Mouse (Mus musculus): ENCODE measurements around the gene Sec14l5.

The Sec14l5 gene

DNA sequence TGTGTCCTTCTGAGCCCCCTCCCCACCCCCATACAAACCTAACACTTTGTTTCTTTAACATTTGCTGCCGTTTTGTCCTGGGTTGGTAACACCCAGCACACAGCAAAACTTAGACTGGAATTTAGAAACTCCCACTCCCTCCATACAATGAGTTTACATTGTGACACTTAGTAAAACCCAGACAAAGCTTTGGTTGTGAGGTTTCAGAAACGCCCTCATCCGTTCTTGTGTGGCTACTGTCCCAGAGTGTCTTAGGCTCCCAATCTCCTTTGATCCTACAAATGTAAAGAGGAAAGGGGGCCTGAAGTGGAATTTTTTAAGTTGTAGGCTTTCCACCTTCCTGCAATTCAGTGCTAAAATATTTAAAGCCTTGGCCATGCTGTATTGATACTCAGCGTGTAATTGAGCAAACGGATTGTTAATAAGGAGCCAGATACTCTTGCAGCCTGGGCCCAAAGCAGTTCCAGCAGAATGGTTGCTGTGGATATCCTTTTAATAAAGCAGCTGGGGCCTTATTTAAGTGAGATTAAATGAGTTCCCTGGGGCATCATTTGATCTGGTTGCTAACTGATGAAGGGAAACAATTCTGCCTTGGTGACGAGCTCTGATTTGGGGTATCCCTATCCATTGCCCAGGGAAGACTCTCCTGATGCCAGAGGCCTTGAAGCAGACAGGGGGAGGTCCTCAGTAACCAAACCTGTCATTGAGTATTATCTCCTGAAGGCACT lies 6.6 kb downstream of the Sec14l5 start:
- DNase-seq (ENCODE audit: low spot score): no peak

GRCm38 (mm10) chr16:5155014-5155413 lies 8.1 kb downstream of the Sec14l5 start:
- no peak for DNase-seq (ENCODE audit: low spot score)

GRCm38 (mm10) chr16:5156495-5156894 lies 9.6 kb downstream of the Sec14l5 start:
- no peak for DNase-seq (ENCODE audit: low spot score)

GRCm38 (mm10) chr16:5157113-5157512 lies 10.2 kb downstream of the Sec14l5 start:
- no peak for DNase-seq (ENCODE audit: low spot score)

- DNase-seq (ENCODE audit: low spot score): no peak
Measured at GRCm38 (mm10) chr16:5159248-5159647, 12.3 kb downstream of the Sec14l5 start.

DNA sequence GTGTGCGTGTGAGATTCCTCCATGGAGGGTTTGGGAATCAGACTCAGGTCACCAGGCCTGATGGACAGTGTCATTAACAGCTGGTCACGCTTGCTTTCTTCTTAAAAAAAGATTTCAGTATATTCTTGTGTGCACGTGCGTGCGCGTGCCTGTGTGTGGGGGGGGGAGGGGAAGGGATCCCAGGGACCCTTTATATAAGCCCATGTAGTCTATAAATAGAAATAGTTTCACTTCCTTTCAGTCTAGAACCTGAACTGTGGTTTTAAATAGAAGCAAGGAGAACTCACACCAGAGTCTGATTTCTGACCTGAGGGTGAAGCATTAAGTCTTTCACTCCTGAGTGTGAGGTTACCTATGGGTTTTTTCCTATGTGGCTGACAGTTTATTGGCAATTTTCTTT lies 17.4 kb downstream of the Sec14l5 start:
- no peak for DNase-seq (ENCODE audit: low spot score)

GRCm38 (mm10) chr16:5168038-5168437 lies 21.1 kb downstream of the Sec14l5 start:
- DNase-seq (ENCODE audit: low spot score): no peak

GRCm38 (mm10) chr16:5168829-5169228 lies 21.9 kb downstream of the Sec14l5 start:
- DNase-seq (ENCODE audit: low spot score): no peak

DNA sequence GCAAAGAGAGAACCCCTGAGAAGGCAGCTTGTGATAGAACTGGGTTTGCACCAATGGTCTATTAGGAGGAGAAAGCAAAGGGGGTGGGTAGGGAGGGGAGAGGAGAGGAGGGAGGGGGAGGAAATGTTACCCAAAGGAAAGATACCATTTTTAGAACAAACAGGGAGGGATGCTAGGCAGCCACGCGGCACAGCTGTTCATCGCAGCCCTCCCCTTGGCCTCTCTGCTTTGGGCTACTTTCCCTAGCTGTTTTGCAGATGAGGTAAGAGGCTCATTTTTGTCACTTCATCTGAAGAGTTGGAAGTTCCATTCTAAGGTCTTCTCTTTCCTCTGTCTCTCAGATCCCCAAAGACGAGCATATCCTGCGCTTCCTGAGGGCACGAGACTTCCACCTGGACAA lies 25.7 kb downstream of the Sec14l5 start:
- no peak for DNase-seq (ENCODE audit: low spot score)

- no peak for DNase-seq (ENCODE audit: low spot score)
Measured at GRCm38 (mm10) chr16:5183310-5183975, 36.5 kb downstream of the Sec14l5 start.

DNA sequence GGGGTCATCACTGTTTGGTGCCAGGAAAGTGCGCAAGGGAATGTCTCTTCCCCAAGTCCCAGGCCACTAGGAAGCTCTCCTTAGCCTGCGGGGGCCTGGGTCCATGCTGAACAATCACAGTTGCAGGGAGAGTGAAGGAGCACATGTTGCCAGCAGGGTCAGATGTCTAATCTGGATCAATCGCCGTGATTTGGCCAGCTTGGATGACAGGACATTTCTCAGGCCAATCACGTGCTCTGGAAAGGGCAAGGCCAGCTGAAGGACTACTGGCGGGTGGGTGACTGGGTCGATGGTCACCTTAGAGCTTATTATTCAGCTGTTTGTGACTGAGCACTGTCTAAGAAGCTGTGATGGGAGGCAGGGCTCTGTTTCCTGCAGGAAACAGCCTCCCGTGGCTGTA lies 37.2 kb downstream of the Sec14l5 start:
- no peak for DNase-seq (ENCODE audit: low spot score)

GRCm38 (mm10) chr16:5184956-5185355 lies 38.0 kb downstream of the Sec14l5 start:
- DNase-seq (ENCODE audit: low spot score): no peak

DNA sequence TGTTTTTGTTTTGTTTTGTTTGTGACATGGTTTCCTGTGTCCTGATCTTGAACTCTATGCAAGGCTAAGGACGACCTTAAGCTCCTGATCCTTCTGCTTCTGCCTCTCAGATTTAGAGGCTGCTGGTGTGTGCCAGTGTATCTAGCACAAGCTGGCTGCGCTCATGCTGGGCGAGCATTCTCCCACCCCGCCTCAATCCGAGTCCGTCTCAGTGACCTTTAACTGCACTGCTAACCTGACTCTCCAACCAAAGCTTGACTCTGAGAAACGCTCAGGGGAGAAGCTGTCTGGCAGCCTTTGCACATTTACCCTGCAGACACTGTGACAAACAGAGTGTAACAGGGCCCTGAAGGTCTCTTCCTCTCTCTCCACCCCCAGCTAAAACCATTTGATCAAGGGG lies 38.8 kb downstream of the Sec14l5 start:
- DNase-seq (ENCODE audit: low spot score): no peak

- no peak for DNase-seq (ENCODE audit: low spot score)
Measured at GRCm38 (mm10) chr16:5186234-5186633, 39.3 kb downstream of the Sec14l5 start.

DNA sequence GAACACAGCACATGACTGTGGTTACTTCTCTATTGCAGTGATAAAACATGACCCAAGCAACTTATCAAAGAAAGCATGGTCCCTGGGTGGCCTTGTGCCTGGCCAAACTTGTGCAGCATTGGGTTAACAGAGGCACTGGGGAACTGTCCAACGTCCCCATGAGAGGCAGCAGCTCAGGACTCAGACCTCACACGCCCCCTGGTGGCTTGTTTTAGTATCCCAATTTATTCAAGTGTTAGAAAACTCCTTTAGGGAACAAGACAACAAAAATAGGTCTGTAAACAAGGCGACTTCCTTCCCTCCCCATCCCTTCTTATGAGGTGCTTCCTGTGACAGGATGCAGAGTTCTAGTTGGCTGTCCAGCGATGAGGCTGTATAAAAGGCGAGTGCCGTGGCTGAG lies 48.2 kb downstream of the Sec14l5 start:
- peak; percentile 27 for DNase-seq (ENCODE audit: low spot score)

- DNase-seq (ENCODE audit: low spot score): no peak
Measured at GRCm38 (mm10) chr16:5202681-5203080, 55.8 kb downstream of the Sec14l5 start.

DNA sequence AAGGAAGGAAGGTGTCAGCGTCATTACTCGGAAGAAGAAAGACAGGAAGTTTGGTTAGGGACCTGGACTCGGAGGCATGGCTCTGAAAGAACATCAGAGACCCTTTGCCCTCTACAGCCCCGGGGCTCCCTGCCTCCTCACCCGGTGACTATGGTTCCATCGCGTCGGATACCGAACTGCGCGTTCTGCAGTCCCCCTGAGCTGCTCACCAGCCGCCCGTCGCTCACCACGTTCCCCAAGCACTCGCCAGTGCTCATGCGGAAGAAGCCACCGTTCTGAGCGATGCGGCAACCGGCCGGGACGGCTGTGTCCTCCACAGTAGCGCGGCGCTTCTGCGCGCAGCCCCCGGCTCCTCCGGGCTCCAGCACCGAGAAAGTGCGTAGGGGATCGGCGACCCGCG lies 56.3 kb downstream of the Sec14l5 start:
- peak; percentile 30 for DNase-seq (ENCODE audit: low spot score)

DNA sequence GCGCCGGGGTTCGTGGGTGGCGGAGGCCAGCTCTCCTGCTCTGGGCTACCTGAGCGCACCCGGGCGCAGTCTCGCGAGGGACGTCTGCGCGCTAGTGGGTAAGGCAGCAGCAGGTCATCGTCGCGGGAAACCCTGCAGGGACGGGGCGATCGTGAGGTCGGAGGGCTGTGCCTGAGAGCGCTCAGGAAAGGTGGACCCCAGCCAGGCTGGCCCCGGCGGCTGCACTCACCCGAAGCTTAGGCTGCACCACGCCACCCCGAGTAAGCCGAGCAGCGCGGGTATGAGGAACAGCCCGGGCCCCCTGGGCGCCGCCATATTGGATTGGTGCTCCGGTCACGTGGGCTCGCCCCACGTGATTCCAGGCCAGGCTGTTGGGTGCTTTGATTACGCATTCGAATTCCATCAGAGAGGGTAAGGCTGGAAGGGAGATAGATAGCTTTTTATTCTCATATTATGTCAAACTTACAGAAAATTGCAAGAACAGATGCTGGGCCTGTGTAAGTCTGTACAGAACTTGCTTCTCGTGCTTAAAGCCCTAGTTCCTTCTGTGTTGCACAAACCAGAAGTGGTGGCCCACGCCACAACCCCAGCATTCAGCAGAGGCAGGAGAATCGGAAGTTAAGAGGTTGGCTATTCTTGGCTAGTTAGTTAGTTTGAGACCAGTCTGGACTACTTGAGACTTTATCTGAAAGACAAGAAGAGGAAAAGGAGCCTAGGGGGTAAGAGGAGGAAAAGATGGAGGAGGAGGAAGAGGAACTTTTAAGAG lies 56.9 kb downstream of the Sec14l5 start, which contains the start of gene Nagpa:
Nagpa (minus strand) TSS at position 345 of the 766 bp plus-strand sequence.
- DNase-seq (ENCODE audit: low spot score): peak; percentile 83

GRCm38 (mm10) chr16:5205431-5205970 lies 58.6 kb downstream of the Sec14l5 start:
- DNase-seq (ENCODE audit: low spot score): no peak

DNA sequence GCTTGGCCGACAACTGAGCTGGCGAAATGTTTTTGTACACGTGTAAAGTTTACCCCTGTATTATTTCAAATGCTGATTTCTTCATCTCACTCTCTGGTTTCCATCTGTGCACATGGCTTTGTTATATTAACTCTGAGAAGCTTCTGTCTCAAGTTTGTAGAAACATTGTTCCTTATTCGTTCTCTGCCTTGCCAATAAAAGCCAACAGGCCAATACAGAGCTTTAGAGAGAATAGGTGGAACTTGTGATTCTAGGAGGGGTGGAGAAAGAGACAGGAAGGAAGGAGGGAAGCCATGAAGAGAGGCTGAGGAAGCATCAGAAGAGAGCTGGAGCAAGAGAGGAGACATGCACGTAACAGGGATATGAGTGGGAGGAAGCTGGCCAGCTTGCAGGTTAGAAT lies 59.1 kb downstream of the Sec14l5 start:
- DNase-seq (ENCODE audit: low spot score): no peak

DNA sequence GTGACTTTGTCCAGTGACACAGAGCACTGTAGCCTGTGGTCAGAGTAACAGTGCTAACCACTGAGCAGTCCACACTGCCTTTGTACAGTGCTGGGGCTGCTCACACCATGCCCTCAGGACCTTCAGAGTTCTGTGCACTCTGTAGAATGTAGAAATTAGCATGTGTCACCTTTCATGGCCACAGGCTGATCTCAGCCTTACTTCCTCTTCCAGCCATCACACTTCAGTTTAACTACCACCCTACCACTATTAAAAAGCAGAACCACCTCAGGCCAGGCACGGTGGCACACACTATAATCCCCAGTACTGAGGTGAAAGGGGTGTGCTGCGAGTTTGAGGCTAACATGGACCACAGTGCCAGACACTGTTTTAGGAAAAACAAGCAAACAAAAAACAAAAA lies 63.5 kb downstream of the Sec14l5 start:
- DNase-seq (ENCODE audit: low spot score): no peak

DNA sequence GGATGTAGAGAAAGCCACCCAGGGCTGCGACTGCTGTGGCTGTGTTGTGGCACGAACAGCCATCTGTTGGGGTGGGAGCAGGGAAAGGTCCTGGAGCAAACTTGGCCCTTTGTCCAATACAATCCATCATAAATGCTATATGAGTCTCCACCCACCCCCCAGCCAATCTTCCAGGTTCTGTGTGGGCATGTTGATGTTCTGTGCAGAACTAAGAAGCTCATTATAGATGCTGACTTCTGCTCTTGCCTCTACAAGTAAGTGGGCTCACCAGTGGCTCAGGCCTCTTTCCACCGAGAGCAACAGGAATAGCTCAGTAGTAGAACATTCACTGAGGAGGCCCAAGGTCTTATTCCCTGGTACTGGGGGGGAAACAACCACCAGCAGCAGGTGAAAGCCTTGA lies 65.2 kb downstream of the Sec14l5 start:
- no peak for DNase-seq (ENCODE audit: low spot score)

GRCm38 (mm10) chr16:5214126-5214525 lies 67.2 kb downstream of the Sec14l5 start:
- no peak for DNase-seq (ENCODE audit: low spot score)
